Mouse (Mus musculus): ENCODE data around the gene Arhgap9.

DNA sequence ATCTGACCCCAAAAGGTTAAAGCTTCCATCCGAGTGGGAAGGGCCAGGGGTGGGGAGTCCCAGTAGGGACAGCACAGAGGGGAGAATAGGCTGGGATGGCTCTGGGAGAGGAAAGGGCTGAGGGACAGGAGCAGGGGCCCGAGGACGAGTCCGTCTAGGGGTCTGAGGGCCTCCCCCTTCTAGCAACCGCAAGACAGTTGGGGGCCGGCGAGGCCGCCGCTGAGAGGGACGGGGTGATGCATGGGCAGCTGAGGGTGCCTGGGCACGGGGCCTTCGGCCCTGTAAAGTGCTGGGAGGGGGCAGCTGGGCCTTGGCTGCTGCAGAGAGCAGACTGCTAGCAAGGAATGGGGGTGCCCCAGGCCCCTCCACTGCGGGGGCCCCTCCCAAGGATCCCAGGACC lies 36.1 kb upstream of the Arhgap9 start:
- TF ChIP-seq MAX (IDR thresholded peaks at IDR 0.05), result no peak
- no peak for TF ChIP-seq MYOD1 (IDR thresholded peaks at IDR 0.05; ENCODE audit: control insufficient read depth, insufficient read length, low read depth)
- TF ChIP-seq CTCF (IDR thresholded peaks at IDR 0.05; ENCODE audit: control insufficient read depth, insufficient read depth, insufficient read length), result no peak
- no peak for TF ChIP-seq USF1 (IDR thresholded peaks at IDR 0.05; ENCODE audit: low read depth)
- TF ChIP-seq MYOG (IDR thresholded peaks at IDR 0.05; ENCODE audit: control insufficient read depth, extremely low read depth, insufficient read length), result no peak
- TF ChIP-seq CEBPB (IDR thresholded peaks at IDR 0.05; ENCODE audit: low read depth), result no peak
- TF ChIP-seq FOSL1 (IDR thresholded peaks at IDR 0.05; ENCODE audit: insufficient read depth, low read length, poor library complexity, severe bottlenecking), result no peak

Data from C2C12 (cell line).